23 mouse cellular contexts compared by ENCODE assay signal in the genomic region with DNA sequence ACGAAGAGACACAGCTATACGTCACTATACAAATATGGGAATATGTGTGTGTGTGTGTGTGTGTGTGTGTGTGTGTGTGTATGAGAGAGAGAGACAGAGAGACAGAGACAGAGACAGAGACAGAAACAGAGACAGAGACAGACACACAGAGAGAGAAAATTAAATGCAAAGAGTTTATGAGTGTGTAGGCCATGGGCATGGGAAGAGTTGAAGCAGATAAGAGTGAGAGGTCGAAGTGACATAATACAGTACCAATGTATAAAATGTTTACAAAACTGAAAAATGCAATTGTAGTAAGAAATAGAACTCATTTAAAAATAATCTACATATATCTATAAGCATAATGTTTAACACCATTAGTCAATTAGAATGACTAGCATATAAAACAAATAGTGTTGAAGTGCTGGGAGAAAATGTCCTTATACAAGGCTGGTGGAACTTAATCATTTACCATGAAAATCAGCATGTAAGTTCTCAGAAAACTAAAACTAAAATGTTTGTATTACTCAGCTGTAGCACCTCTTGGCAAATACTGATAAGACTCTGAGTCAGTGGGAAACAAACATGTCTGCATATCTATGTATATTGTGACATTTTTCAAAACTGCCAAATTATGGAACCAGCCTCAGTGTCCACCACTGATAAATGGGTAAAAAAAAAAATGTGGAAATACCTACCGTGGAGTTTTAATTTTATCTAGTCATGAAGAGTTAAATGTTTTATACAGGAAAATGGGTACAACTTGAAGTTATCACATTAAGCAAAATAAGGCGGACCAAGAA.
DNase-seq lines count a peak whose midpoint lies in the region; ATAC-seq and TF ChIP-seq lines count a peak whose summit lies in the region.
"Had no signal": no experiment of that assay in that cellular context is flagged by ENCODE, and none has a peak within 500 bp of the region (broad histone marks: within the 10 kb centered on the region; RNA-seq: fewer than 3 reads in every experiment).

No protein-coding gene starts in this region.

- H3K4me1 ChIP-seq in MEL (ENCODE audit: control insufficient read depth in 1 of 2, insufficient read depth in 2 of 2, low read length in 2 of 2), result peaks cover 0 to 7% of the 10 kb centered on the region in 2 experiments; a peak in 2 of 4 replicates
- no peaks in the 10 kb centered on the region for H3K4me1 ChIP-seq in liver, embryonic 15.5 days (replicated peaks)
- H3K4me1 ChIP-seq in stomach, postnatal 0 days (replicated peaks; ENCODE audit: control insufficient read depth, insufficient read depth), result no peaks in the 10 kb centered on the region
- H3K4me1 ChIP-seq: embryonic facial prominence, embryonic 13.5 days; forebrain, embryonic 12.5 days; heart, embryonic 10.5 days; intestine, embryonic 15.5 days had no signal

- TF ChIP-seq CTCF in MEL (IDR thresholded peaks at IDR 0.05 in 2 of 3, conservative IDR thresholded peaks at IDR 0.05 in 1 of 3; ENCODE audit: control insufficient read depth in 1 of 3, insufficient read depth in 1 of 3, low read depth in 2 of 3, low read length in 3 of 3, poor library complexity in 1 of 3, severe bottlenecking in 1 of 3), result no peak
- TF ChIP-seq CTCF in stomach, postnatal 0 days (IDR thresholded peaks at IDR 0.05; ENCODE audit: low read depth), result no peak

- H3K4me2 ChIP-seq in liver, embryonic 15.5 days, result no peak overlapping the region
- no peak overlapping the region for H3K4me2 ChIP-seq in stomach, postnatal 0 days (replicated peaks; ENCODE audit: low read depth)
- H3K4me2 ChIP-seq: embryonic facial prominence, embryonic 13.5 days; forebrain, embryonic 12.5 days; hindbrain, embryonic 14.5 days; intestine, embryonic 15.5 days had no signal

- H3K27ac ChIP-seq in MEL (ENCODE audit: control insufficient read depth, low read depth, low read length), result peak overlapping the region; percentile 13; the same call in 1 of the 2 replicates
- H3K27ac ChIP-seq in liver, embryonic 15.5 days (replicated peaks), result no peak overlapping the region
- no peak overlapping the region for H3K27ac ChIP-seq in stomach, postnatal 0 days (replicated peaks)
- H3K27ac ChIP-seq: embryonic facial prominence, embryonic 13.5 days; forebrain, embryonic 12.5 days; heart, embryonic 10.5 days; hindbrain, embryonic 14.5 days; intestine, embryonic 15.5 days had no signal

- no peak for TF ChIP-seq POLR2A in MEL (IDR thresholded peaks at IDR 0.05; ENCODE audit: control insufficient read depth in 1 of 2, insufficient read depth in 1 of 2, low read depth in 1 of 2, low read length in 2 of 2, poor library complexity in 1 of 2)

- H3K27me3 ChIP-seq in MEL (ENCODE audit: control insufficient read depth in 1 of 2, insufficient read depth in 2 of 2, low read length in 2 of 2), result no peaks in the 10 kb centered on the region
- no peaks in the 10 kb centered on the region for H3K27me3 ChIP-seq in liver, embryonic 15.5 days
- no peaks in the 10 kb centered on the region for H3K27me3 ChIP-seq in stomach, postnatal 0 days (ENCODE audit: control insufficient read depth, insufficient read depth, low read length)
- H3K27me3 ChIP-seq: embryonic facial prominence, embryonic 13.5 days; forebrain, embryonic 12.5 days; intestine, embryonic 15.5 days had no signal

- peaks cover 0 to 8% of the 10 kb centered on the region in 2 experiments; a peak in 2 of 4 replicates for H3K36me3 ChIP-seq in MEL (ENCODE audit: control insufficient read depth in 1 of 2, insufficient read depth in 2 of 2, low read length in 2 of 2)
- H3K36me3 ChIP-seq in liver, embryonic 15.5 days (replicated peaks), result no peaks in the 10 kb centered on the region
- H3K36me3 ChIP-seq in stomach, postnatal 0 days (ENCODE audit: control insufficient read depth, insufficient read depth, low read length), result no peaks in the 10 kb centered on the region
- H3K36me3 ChIP-seq: embryonic facial prominence, embryonic 13.5 days; forebrain, embryonic 12.5 days; heart, embryonic 10.5 days; intestine, embryonic 15.5 days had no signal

- no peaks in the 10 kb centered on the region for H3K9me3 ChIP-seq in MEL (replicated peaks; ENCODE audit: insufficient read depth, low read length)
- no peaks in the 10 kb centered on the region for H3K9me3 ChIP-seq in liver, embryonic 15.5 days (replicated peaks)
- H3K9me3 ChIP-seq in stomach, postnatal 0 days (ENCODE audit: control insufficient read depth, low read length), result no peaks in the 10 kb centered on the region
- H3K9me3 ChIP-seq: embryonic facial prominence, embryonic 13.5 days; forebrain, embryonic 12.5 days; heart, embryonic 10.5 days; intestine, embryonic 15.5 days had no signal

- peak; percentile 73 for DNase-seq in MEL (ENCODE audit: low read depth, low spot score)
- peak; percentile 35 for DNase-seq in c-Kit-positive CD71-positive TER-119-positive erythroid progenitor cells, embryonic 14.5 days (ENCODE audit: low spot score)
- DNase-seq in stomach, postnatal 0 days (ENCODE audit: low spot score), result no peak
- no peak for DNase-seq in frontal cortex, postnatal 10 days (ENCODE audit: low spot score in 2 of 2)
- DNase-seq in cerebellum, postnatal 25 days, result no peak
- DNase-seq: adrenal gland, adult 8-10 months; adrenal gland, postnatal 36 days; B cell, adult 2 months; cerebellum, adult 11-12 months; cerebellum, adult 9-10 months; cerebellum, postnatal 36 days; forebrain, postnatal 0 days; gastrocnemius, postnatal 36 days; heart, adult 11 months; heart, postnatal 14 days had no signal

- ATAC-seq in liver, embryonic 15.5 days (ENCODE audit: insufficient read depth), result peak; percentile 75
- ATAC-seq in stomach, postnatal 0 days (ENCODE audit: low FRiP score, low TSS enrichment), result peak; percentile 57; the same call in 1 of the 2 replicates
- ATAC-seq in frontal cortex, adult (ENCODE audit: low TSS enrichment), result no peak
- ATAC-seq: CD4-positive, CD25-positive, alpha-beta regulatory T cell, adult 4 months; forebrain, postnatal 0 days; intestine, embryonic 15.5 days had no signal

- 56% methylated on average over 5 of the region's 5 CpGs for WGBS in liver, embryonic 15.5 days (ENCODE audit: insufficient replicate concordance)
- 81% methylated on average over 5 of the region's 5 CpGs for WGBS in stomach, postnatal 0 days

- no peak overlapping the region for H3K4me3 ChIP-seq in MEL (ENCODE audit: control insufficient read depth in 1 of 2, insufficient read depth in 1 of 2, low read depth in 2 of 2, low read length in 2 of 2)
- no peak overlapping the region for H3K4me3 ChIP-seq in liver, embryonic 15.5 days (replicated peaks)
- H3K4me3 ChIP-seq in stomach, postnatal 0 days (ENCODE audit: low read depth, low read length), result no peak overlapping the region
- H3K4me3 ChIP-seq: embryonic facial prominence, embryonic 13.5 days; forebrain, embryonic 12.5 days; heart, embryonic 10.5 days; intestine, embryonic 15.5 days had no signal

- peak; percentile 87 for TF ChIP-seq EP300 in MEL (IDR thresholded peaks at IDR 0.05; ENCODE audit: low read depth in 1 of 2, low read length in 2 of 2)
- TF ChIP-seq EP300 in stomach, postnatal 0 days (optimal IDR thresholded peaks at IDR 0.05), result no peak

- H3K9ac ChIP-seq in MEL (ENCODE audit: control insufficient read depth, low read depth, low read length, poor library complexity, severe bottlenecking), result no peak overlapping the region
- H3K9ac ChIP-seq in liver, embryonic 15.5 days, result no peak overlapping the region
- H3K9ac ChIP-seq in stomach, postnatal 0 days (ENCODE audit: low read length), result no peak overlapping the region
- H3K9ac ChIP-seq: embryonic facial prominence, embryonic 13.5 days; forebrain, embryonic 12.5 days; forebrain, postnatal 0 days; hindbrain, embryonic 14.5 days; intestine, embryonic 15.5 days had no signal

- H3K79me2 ChIP-seq in MEL (ENCODE audit: control insufficient read depth, insufficient read depth, low read length, poor library complexity), result no peaks in the 10 kb centered on the region

- no peak for TF ChIP-seq RAD21 in MEL (IDR thresholded peaks at IDR 0.05; ENCODE audit: low read depth, low read length)

TF ChIP-seq in MEL, 35 proteins besides CTCF, POLR2A, EP300 and RAD21:
- TF ChIP-seq GATA1 (IDR thresholded peaks at IDR 0.05; ENCODE audit: low read depth, low read length), result peak; percentile 91
- TF ChIP-seq TCF12 (IDR thresholded peaks at IDR 0.05; ENCODE audit: low read depth, low read length), result peak; percentile 83
- TF ChIP-seq ELF1 (IDR thresholded peaks at IDR 0.05; ENCODE audit: low read depth, low read length), result no peak
- peak; percentile 85 for TF ChIP-seq ZNF384 (IDR thresholded peaks at IDR 0.05; ENCODE audit: low read depth, low read length)
- TF ChIP-seq E2F4 (IDR thresholded peaks at IDR 0.05; ENCODE audit: borderline replicate concordance, low read depth, low read length), result no peak
- TF ChIP-seq ZMIZ1 (IDR thresholded peaks at IDR 0.05; ENCODE audit: low read depth, low read length), result no peak
- peak; percentile 97 for TF ChIP-seq ETS1 (IDR thresholded peaks at IDR 0.05; ENCODE audit: low read depth, low read length)
- peak; percentile 47 for TF ChIP-seq TAL1 (IDR thresholded peaks at IDR 0.05; ENCODE audit: low read length)
- TF ChIP-seq ZC3H11A (IDR thresholded peaks at IDR 0.05; ENCODE audit: low read depth, low read length), result no peak
- peak; percentile 57; the same call in 1 of the 2 replicates for TF ChIP-seq SIN3A (IDR thresholded peaks at IDR 0.05; ENCODE audit: low read length)
- peak; percentile 38; the same call in 1 of the 2 replicates for TF ChIP-seq MYB (IDR thresholded peaks at IDR 0.05; ENCODE audit: low read depth, low read length)
- TF ChIP-seq GABPA (IDR thresholded peaks at IDR 0.05; ENCODE audit: low read depth, low read length), result no peak
- TF ChIP-seq RCOR1 (IDR thresholded peaks at IDR 0.05; ENCODE audit: low read depth, low read length), result no peak

Comparison
In these comparisons a context has a peak if more than half of its experiments do, and no peak if none do; other contexts are left out.
1. DNase-seq: peak in MEL (single experiment) and c-Kit-positive CD71-positive TER-119-positive erythroid progenitor cells, embryonic 14.5 days (single experiment); none in stomach, postnatal 0 days (single experiment), frontal cortex, postnatal 10 days (0 of 2) and cerebellum, postnatal 25 days (0 of 2).